Mouse (Mus musculus): Measurements from ENCODE around the gene Slc52a3. TPM values are rescaled to one million over a fixed set of nuclear protein-coding genes. Genes with fewer than 3 reads are reported as not detected.

The Slc52a3 gene
- polyA plus RNA-seq, 2 experiments = 2.7 to 3.6 TPM

DNA sequence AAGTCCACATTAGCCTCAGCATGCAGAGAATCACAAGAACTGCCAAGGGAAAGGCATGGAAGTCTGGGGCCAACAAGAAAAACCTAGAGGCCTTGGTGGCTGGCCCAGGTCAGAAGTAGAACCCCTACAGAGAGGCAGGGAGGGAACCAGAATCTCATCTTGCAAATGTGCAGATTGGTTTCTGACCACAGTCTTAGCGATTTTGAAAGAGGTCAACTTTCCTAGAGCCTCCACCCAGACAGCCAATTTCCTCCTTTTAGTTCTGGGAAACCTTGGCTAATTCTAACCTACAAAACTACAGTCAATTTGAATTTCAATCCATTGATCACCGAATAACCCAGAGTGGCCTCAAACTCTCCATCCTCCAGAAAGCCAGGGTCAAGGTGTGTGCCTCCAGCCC is 16.4 kb downstream of the Slc52a3 start:
- ATAC-seq (ENCODE audit: low FRiP score, low read depth) (no peak), DNase-seq (ENCODE audit: low spot score) (no peak)
- no peak for TF ChIP-seq POLR2A (IDR thresholded peaks at IDR 0.05; ENCODE audit: borderline replicate concordance, extremely low read depth, insufficient read depth, insufficient read length)
- H3K4me3 ChIP-seq (replicated peaks; ENCODE audit: low read length) = no peak overlapping the region
- H3K27ac ChIP-seq (replicated peaks; ENCODE audit: low read depth, low read length) = no peak overlapping the region
- no peak overlapping the region for H3K4me2 ChIP-seq (replicated peaks; ENCODE audit: low read depth, low read length, severe bottlenecking)
- H3K9ac ChIP-seq (ENCODE audit: low read depth, low read length, severe bottlenecking) = no peak overlapping the region
- H3K27me3 ChIP-seq (ENCODE audit: control insufficient read depth, insufficient read depth, low read length) = no peaks in the 10 kb centered on the region
- 76% methylated on average over 2 of the region's 2 CpGs for WGBS
- no peaks in the 10 kb centered on the region for H3K36me3 ChIP-seq (ENCODE audit: control insufficient read depth, insufficient read depth, low read length)
- no peaks in the 10 kb centered on the region for H3K4me1 ChIP-seq (ENCODE audit: control insufficient read depth, insufficient read depth, low read length)
- H3K9me3 ChIP-seq (ENCODE audit: control insufficient read depth, low read length) = no peaks in the 10 kb centered on the region

DNA sequence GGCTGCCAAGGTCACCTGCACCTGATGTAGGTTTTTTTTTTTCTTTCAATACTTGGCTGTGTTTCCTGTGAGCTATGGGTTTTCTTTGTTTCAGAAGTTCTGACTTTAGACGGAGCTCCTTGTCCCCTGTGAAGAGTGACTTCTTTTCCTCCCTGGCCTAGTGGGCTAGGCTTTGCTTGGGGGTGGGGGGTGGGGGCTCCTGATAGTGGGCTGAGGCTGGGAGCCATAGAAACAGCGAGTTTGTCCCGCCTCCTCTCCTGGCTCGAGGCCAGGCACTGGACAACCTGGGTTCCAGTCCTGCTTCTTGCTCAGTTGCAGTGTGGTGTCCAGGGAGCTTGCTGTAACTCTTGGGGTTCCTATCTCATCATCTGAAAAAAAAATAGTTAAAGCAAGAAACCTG is 19.7 kb downstream of the Slc52a3 start:
- H3K27ac ChIP-seq (replicated peaks; ENCODE audit: low read depth, low read length) = no peak overlapping the region
- H3K36me3 ChIP-seq (ENCODE audit: control insufficient read depth, insufficient read depth, low read length) = no peaks in the 10 kb centered on the region
- H3K4me3 ChIP-seq (replicated peaks; ENCODE audit: low read length) = no peak overlapping the region
- H3K9me3 ChIP-seq (ENCODE audit: control insufficient read depth, low read length) = no peaks in the 10 kb centered on the region
- H3K27me3 ChIP-seq (ENCODE audit: control insufficient read depth, insufficient read depth, low read length) = no peaks in the 10 kb centered on the region
- 44% methylated on average over 4 of the region's 4 CpGs for WGBS
- H3K4me2 ChIP-seq (replicated peaks; ENCODE audit: low read depth, low read length, severe bottlenecking) = no peak overlapping the region
- H3K4me1 ChIP-seq (ENCODE audit: control insufficient read depth, insufficient read depth, low read length) = no peaks in the 10 kb centered on the region
- no peak for TF ChIP-seq POLR2A (IDR thresholded peaks at IDR 0.05; ENCODE audit: borderline replicate concordance, extremely low read depth, insufficient read depth, insufficient read length)
- no peak for ATAC-seq (ENCODE audit: low FRiP score, low read depth)
- H3K9ac ChIP-seq (ENCODE audit: low read depth, low read length, severe bottlenecking) = no peak overlapping the region
- DNase-seq (ENCODE audit: low spot score) = no peak

DNA sequence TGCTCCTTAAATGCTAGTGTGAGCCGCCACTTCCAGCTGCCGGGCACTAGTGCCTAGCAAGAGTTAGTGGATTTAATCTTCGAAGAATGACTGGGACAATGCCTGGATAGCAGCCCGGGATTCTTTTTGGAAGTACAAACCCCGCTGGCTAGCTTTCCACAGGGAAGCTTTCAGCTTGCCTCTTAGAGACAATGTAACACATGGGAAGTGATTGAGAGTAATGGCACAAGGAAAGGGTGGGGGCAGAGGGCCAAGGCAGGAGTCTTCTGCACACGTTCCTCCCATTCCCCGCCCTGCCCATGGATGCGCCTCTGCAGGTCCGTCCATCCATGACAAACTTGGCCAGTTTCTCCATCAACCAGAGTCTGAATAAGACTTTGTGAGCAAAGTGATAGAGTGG is 20.4 kb downstream of the Slc52a3 start:
- no peak for TF ChIP-seq POLR2A (IDR thresholded peaks at IDR 0.05; ENCODE audit: borderline replicate concordance, extremely low read depth, insufficient read depth, insufficient read length)

DNA sequence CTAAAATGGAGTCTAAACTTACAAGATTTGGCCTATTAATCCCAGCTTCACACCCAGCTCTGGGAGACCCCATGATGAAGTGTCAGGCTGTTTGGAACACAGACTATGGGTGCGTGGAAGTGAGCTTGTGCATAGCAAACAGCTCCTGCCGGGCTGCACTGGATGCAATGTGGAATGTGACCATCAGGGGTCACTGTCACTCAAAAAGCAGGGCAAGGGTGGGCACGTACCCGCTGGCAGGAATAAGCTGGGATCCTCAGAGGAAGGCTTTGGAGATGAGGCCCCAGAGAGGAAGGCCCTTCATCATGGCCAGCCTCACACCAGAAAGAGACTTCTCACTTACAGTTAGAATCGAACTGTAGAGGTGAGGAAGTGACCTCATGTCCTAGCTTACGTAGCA is 23.9 kb downstream of the Slc52a3 start:
- Histone ChIP-seq H3K9me3 (ENCODE audit: control insufficient read depth, low read length) (no peaks in the 10 kb centered on the region), H3K36me3 (ENCODE audit: control insufficient read depth, insufficient read depth, low read length) (no peaks in the 10 kb centered on the region), H3K27me3 (ENCODE audit: control insufficient read depth, insufficient read depth, low read length) (no peaks in the 10 kb centered on the region), H3K4me2 (replicated peaks; ENCODE audit: low read depth, low read length, severe bottlenecking) (no peak overlapping the region), H3K9ac (ENCODE audit: low read depth, low read length, severe bottlenecking) (no peak overlapping the region), H3K4me3 (replicated peaks; ENCODE audit: low read length) (no peak overlapping the region), H3K27ac (replicated peaks; ENCODE audit: low read depth, low read length) (no peak overlapping the region), H3K4me1 (ENCODE audit: control insufficient read depth, insufficient read depth, low read length) (no peaks in the 10 kb centered on the region)
- 32% methylated on average over 6 of the region's 6 CpGs for WGBS
- ATAC-seq (ENCODE audit: low FRiP score, low read depth) (no peak), DNase-seq (ENCODE audit: low spot score) (no peak)
- TF ChIP-seq POLR2A (IDR thresholded peaks at IDR 0.05; ENCODE audit: borderline replicate concordance, extremely low read depth, insufficient read depth, insufficient read length) = no peak

More for the DNA sequence above, 20.4 kb downstream of the Slc52a3 start:
- WGBS = 76% methylated on average over 9 of the region's 9 CpGs
- Histone ChIP-seq H3K27ac (replicated peaks; ENCODE audit: low read depth, low read length) (no peak overlapping the region), H3K9me3 (ENCODE audit: control insufficient read depth, low read length) (no peaks in the 10 kb centered on the region), H3K4me2 (replicated peaks; ENCODE audit: low read depth, low read length, severe bottlenecking) (no peak overlapping the region), H3K36me3 (ENCODE audit: control insufficient read depth, insufficient read depth, low read length) (no peaks in the 10 kb centered on the region), H3K4me1 (ENCODE audit: control insufficient read depth, insufficient read depth, low read length) (no peaks in the 10 kb centered on the region), H3K4me3 (replicated peaks; ENCODE audit: low read length) (no peak overlapping the region), H3K9ac (ENCODE audit: low read depth, low read length, severe bottlenecking) (no peak overlapping the region), H3K27me3 (ENCODE audit: control insufficient read depth, insufficient read depth, low read length) (no peaks in the 10 kb centered on the region)
- ATAC-seq (ENCODE audit: low FRiP score, low read depth) (no peak), DNase-seq (ENCODE audit: low spot score) (no peak)

DNA sequence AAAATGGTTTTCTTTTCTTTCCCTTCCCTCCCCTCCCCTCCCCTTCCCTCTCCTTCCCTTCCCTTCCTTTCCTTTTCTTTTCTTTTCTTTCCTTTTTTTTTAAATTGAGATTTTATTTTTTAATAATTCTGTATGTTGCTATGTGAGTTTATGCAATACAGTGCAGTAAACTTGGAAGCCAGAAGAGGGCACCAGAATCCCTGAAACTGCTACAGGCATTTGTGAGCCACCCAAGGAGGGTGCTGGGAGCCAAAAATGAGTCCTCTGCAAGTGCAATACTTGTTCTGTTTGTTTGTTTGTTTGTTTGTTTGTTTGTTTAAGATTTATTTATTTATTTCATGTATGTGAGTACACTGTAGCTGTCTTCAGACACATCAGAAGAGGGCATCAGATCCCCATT is 25.7 kb downstream of the Slc52a3 start:
- H3K4me2 ChIP-seq (replicated peaks; ENCODE audit: low read depth, low read length, severe bottlenecking) = no peak overlapping the region
- H3K9me3 ChIP-seq (ENCODE audit: control insufficient read depth, low read length) = no peaks in the 10 kb centered on the region
- no peak overlapping the region for H3K27ac ChIP-seq (replicated peaks; ENCODE audit: low read depth, low read length)
- no peak for ATAC-seq (ENCODE audit: low FRiP score, low read depth)
- TF ChIP-seq POLR2A (IDR thresholded peaks at IDR 0.05; ENCODE audit: borderline replicate concordance, extremely low read depth, insufficient read depth, insufficient read length) = no peak
- no peak overlapping the region for H3K9ac ChIP-seq (ENCODE audit: low read depth, low read length, severe bottlenecking)
- no peak overlapping the region for H3K4me3 ChIP-seq (replicated peaks; ENCODE audit: low read length)
- H3K4me1 ChIP-seq (ENCODE audit: control insufficient read depth, insufficient read depth, low read length) = no peaks in the 10 kb centered on the region
- no peaks in the 10 kb centered on the region for H3K36me3 ChIP-seq (ENCODE audit: control insufficient read depth, insufficient read depth, low read length)
- no peaks in the 10 kb centered on the region for H3K27me3 ChIP-seq (ENCODE audit: control insufficient read depth, insufficient read depth, low read length)
- no peak for DNase-seq (ENCODE audit: low spot score)

DNA sequence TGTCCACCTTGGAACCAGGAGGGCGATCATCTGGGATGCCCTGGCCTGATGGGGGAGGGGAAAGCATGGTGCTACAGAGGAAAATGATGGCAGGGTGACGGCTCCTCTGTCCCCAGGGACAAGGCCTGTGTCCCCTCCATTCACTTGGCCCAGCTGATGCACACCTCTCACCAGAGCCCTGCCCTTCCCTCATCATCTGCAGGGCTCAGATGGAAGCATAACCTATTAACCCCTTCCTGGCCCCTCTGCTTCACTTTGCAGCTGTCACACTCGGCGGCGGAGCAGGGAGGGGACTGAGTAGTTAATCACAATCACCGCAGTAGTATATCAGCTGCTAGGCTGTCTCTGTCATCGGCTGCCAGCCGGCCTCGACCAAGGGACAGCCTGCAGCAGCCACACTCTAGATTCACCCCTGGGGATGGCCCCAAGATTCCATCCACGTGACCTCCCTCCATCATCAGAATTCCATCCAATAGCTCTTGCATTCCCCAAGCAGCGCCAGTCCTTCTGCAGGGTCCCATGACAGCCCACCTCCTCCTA is 28.6 kb downstream of the Slc52a3 start:
- peaks cover 6% of the 10 kb centered on the region for H3K27me3 ChIP-seq (ENCODE audit: control insufficient read depth, insufficient read depth, low read length)
- no peak overlapping the region for H3K27ac ChIP-seq (replicated peaks; ENCODE audit: low read depth, low read length)
- DNase-seq (ENCODE audit: low spot score) (peak; percentile 32), ATAC-seq (ENCODE audit: low FRiP score, low read depth) (peak; percentile 32; the same call in 1 of the 2 replicates)
- no peak for TF ChIP-seq POLR2A (IDR thresholded peaks at IDR 0.05; ENCODE audit: borderline replicate concordance, extremely low read depth, insufficient read depth, insufficient read length)
- no peaks in the 10 kb centered on the region for H3K4me1 ChIP-seq (ENCODE audit: control insufficient read depth, insufficient read depth, low read length)
- no peak overlapping the region for H3K4me3 ChIP-seq (replicated peaks; ENCODE audit: low read length)
- H3K9ac ChIP-seq (ENCODE audit: low read depth, low read length, severe bottlenecking) = no peak overlapping the region
- 47% methylated on average over 11 of the region's 11 CpGs for WGBS
- no peaks in the 10 kb centered on the region for H3K36me3 ChIP-seq (ENCODE audit: control insufficient read depth, insufficient read depth, low read length)
- H3K9me3 ChIP-seq (ENCODE audit: control insufficient read depth, low read length) = no peaks in the 10 kb centered on the region
- no peak overlapping the region for H3K4me2 ChIP-seq (replicated peaks; ENCODE audit: low read depth, low read length, severe bottlenecking)
